Mouse (Mus musculus): ENCODE data around the gene Epb41l4b. TPM values are rescaled to one million over a fixed set of nuclear protein-coding genes. Genes with fewer than 3 reads are reported as not detected.

Gene Epb41l4b
- polyA plus RNA-seq, 1 experiment = 1.1 TPM

DNA sequence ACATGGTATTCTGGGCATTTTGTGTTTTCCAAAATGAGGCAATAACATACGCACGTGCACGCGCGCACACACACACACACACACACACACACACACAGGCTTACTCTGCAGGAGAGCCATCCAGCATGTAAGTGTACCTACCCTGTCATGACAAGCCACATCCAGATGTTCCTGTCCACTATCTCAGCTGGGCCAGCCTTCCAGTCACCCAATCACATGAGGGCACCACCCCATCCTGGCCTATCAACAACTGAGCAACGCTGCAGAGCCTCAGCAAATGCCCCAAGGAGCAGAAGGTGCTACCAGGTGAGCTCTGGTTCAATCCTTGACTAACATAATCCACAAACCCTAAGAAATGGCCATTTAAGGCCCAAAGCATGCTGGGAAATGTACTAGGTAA is 27.0 kb downstream of the Epb41l4b start:
- Histone ChIP-seq H3K79me3 (ENCODE audit: low read depth) (no peaks in the 10 kb centered on the region), H3K27me3 (ENCODE audit: control insufficient read depth, insufficient read depth, insufficient read length) (peaks cover 23% of the 10 kb centered on the region), H3K79me2 (ENCODE audit: control insufficient read depth, insufficient read depth) (no peaks in the 10 kb centered on the region), H3K36me3 (ENCODE audit: control insufficient read depth, insufficient read depth) (no peaks in the 10 kb centered on the region), H3K4me3 (ENCODE audit: insufficient read depth, poor library complexity, severe bottlenecking) (no peak overlapping the region), H3ac (ENCODE audit: control insufficient read depth, insufficient read length, low read depth) (no peak overlapping the region)
- no peak for TF ChIP-seq MYOG (IDR thresholded peaks at IDR 0.05; ENCODE audit: control insufficient read depth, extremely low read depth, insufficient read length)
- TF ChIP-seq MYOD1 (IDR thresholded peaks at IDR 0.05; ENCODE audit: control insufficient read depth, insufficient read length, low read depth) = no peak
- TF ChIP-seq USF1 (IDR thresholded peaks at IDR 0.05; ENCODE audit: low read depth) = no peak
- no peak for TF ChIP-seq CEBPB (IDR thresholded peaks at IDR 0.05; ENCODE audit: low read depth)
- TF ChIP-seq CTCF (IDR thresholded peaks at IDR 0.05; ENCODE audit: control insufficient read depth, insufficient read depth, insufficient read length) = no peak
- TF ChIP-seq FOSL1 (IDR thresholded peaks at IDR 0.05; ENCODE audit: insufficient read depth, low read length, poor library complexity, severe bottlenecking) = no peak
- no peak for TF ChIP-seq MAX (IDR thresholded peaks at IDR 0.05)

DNA sequence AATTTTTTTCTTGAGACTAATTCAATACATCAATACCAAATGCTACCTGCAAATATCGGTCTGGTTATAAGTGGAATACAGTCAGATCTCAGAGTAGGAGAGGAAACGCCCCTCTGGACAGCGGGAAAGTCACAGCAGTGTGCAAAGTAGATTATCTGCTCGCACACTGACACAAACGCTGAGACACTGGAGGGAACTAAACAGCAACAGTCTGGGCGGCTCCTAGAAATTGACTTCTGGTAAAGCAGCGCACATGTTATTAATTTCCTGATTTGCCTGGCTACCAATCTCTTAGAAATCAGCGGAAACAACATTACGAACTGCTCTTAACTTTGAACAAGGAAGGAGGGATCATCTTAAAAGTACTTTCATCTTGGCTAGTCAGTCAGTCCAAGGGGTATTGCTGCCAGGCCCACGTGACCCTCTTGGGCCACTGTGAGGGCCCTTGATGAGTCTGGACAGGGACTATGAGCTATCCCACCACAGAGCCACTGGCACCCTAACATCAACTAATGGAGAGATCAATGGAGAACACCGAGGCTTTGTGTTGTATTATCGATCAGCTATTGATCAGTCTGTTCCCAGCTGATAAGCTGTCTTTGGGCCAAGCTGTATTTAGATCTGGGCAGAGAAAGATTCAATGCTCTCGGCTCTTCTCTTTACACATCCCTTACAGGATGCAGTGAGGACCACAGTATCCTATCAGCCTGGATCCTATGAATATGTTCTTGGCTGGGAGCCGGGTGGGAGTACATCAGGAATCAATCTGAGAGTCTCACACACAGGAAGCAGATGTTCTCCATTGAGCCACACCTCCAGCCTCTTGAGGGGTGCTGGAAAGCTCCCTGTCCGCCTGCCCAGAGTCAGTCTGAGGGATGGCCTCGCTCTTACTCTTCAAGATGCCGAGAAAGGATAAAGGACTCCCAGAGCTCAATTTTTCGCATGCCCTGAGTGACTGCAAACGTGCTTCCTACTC is 28.3 kb downstream of the Epb41l4b start:
- Histone ChIP-seq H3K79me2 (ENCODE audit: control insufficient read depth, insufficient read depth) (no peaks in the 10 kb centered on the region), H3ac (ENCODE audit: control insufficient read depth, insufficient read length, low read depth) (no peak overlapping the region), H3K4me3 (ENCODE audit: insufficient read depth, poor library complexity, severe bottlenecking) (no peak overlapping the region), H3K27me3 (ENCODE audit: control insufficient read depth, insufficient read depth, insufficient read length) (peaks cover 28% of the 10 kb centered on the region), H3K36me3 (ENCODE audit: control insufficient read depth, insufficient read depth) (no peaks in the 10 kb centered on the region), H3K79me3 (ENCODE audit: low read depth) (no peaks in the 10 kb centered on the region)
- TF ChIP-seq MYOG (IDR thresholded peaks at IDR 0.05; ENCODE audit: control insufficient read depth, extremely low read depth, insufficient read length) (no peak), FOSL1 (IDR thresholded peaks at IDR 0.05; ENCODE audit: insufficient read depth, low read length, poor library complexity, severe bottlenecking) (no peak), MAX (IDR thresholded peaks at IDR 0.05) (no peak), CTCF (IDR thresholded peaks at IDR 0.05; ENCODE audit: control insufficient read depth, insufficient read depth, insufficient read length) (no peak), MYOD1 (IDR thresholded peaks at IDR 0.05; ENCODE audit: control insufficient read depth, insufficient read length, low read depth) (no peak), USF1 (IDR thresholded peaks at IDR 0.05; ENCODE audit: low read depth) (no peak), CEBPB (IDR thresholded peaks at IDR 0.05; ENCODE audit: low read depth) (no peak)

DNA sequence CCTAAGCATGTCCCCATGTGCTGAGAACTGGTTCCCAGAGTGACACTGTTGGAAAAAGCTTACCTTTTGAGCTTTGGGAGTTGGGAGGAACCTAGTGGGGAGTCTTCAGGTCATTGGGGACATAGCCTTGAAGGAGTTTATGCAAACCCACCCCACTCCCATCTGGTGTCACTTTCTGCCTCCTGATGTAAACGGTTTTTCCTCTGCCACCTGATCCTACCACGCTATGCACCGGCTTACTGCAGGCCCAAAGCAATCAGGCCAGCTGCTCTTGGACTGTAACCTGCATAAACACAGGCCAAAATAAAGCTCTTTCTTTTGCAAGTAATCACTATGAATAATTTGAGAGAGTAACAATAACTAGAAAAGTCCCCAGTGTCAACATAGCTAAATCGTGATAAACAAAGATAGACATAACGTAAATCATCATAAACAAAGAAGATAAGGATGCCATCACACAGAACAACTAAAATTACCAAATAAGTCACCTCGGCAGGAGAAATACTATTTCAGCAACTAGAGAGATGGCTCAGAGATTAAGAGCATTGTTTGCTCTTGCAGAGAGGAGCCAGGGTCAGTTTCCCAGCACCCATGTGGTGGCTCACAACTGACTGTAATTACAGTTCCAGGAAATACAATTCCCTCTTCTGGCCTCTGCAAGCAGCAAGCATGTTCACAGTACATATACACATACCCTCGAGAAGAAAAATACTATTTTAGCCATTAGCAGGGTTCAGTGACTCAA is 29.6 kb downstream of the Epb41l4b start:
- H3K36me3 ChIP-seq (ENCODE audit: control insufficient read depth, insufficient read depth) = no peaks in the 10 kb centered on the region
- H3K79me2 ChIP-seq (ENCODE audit: control insufficient read depth, insufficient read depth) = no peaks in the 10 kb centered on the region
- H3ac ChIP-seq (ENCODE audit: control insufficient read depth, insufficient read length, low read depth) = no peak overlapping the region
- TF ChIP-seq USF1 (IDR thresholded peaks at IDR 0.05; ENCODE audit: low read depth) (no peak), CEBPB (IDR thresholded peaks at IDR 0.05; ENCODE audit: low read depth) (no peak), MYOG (IDR thresholded peaks at IDR 0.05; ENCODE audit: control insufficient read depth, extremely low read depth, insufficient read length) (no peak)
- no peak overlapping the region for H3K4me3 ChIP-seq (ENCODE audit: insufficient read depth, poor library complexity, severe bottlenecking)
- H3K27me3 ChIP-seq (ENCODE audit: control insufficient read depth, insufficient read depth, insufficient read length) = peaks cover 41% of the 10 kb centered on the region
- H3K79me3 ChIP-seq (ENCODE audit: low read depth) = no peaks in the 10 kb centered on the region

DNA sequence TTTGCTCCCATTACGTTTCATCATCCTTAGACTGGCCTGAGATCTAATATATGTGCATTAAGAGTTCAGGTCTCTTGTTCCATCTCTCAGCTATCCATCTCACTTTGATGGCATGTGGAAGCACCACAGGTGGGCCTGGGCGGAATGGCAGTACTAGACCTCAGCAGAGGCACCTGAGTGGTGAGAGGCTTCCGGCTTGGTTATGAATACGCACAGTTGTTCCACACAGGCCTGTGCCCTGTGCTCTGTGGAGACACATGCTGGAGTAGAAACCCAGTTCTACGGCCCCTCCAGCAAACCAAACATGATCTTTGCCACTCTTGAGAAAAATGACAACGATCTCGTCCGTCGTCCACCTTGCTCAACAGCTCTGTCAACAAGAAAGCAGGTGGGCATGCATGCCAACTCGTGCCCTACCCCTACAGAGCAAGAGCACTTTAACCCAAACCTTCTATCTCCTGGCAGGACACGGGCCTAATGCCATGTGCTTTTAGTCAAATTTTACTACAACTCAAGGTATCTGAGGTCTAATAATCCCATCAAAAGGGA is 31.2 kb downstream of the Epb41l4b start:
- TF ChIP-seq CTCF (IDR thresholded peaks at IDR 0.05; ENCODE audit: control insufficient read depth, insufficient read depth, insufficient read length) (no peak), FOSL1 (IDR thresholded peaks at IDR 0.05; ENCODE audit: insufficient read depth, low read length, poor library complexity, severe bottlenecking) (no peak), MYOG (IDR thresholded peaks at IDR 0.05; ENCODE audit: control insufficient read depth, extremely low read depth, insufficient read length) (no peak), MYOD1 (IDR thresholded peaks at IDR 0.05; ENCODE audit: control insufficient read depth, insufficient read length, low read depth) (no peak), USF1 (IDR thresholded peaks at IDR 0.05; ENCODE audit: low read depth) (no peak), CEBPB (IDR thresholded peaks at IDR 0.05; ENCODE audit: low read depth) (no peak), MAX (IDR thresholded peaks at IDR 0.05) (no peak)
- H3K36me3 ChIP-seq (ENCODE audit: control insufficient read depth, insufficient read depth) = no peaks in the 10 kb centered on the region
- H3K4me3 ChIP-seq (ENCODE audit: insufficient read depth, poor library complexity, severe bottlenecking) = no peak overlapping the region
- H3K79me3 ChIP-seq (ENCODE audit: low read depth) = no peaks in the 10 kb centered on the region
- H3K79me2 ChIP-seq (ENCODE audit: control insufficient read depth, insufficient read depth) = no peaks in the 10 kb centered on the region
- H3ac ChIP-seq (ENCODE audit: control insufficient read depth, insufficient read length, low read depth) = no peak overlapping the region
- peaks cover 51% of the 10 kb centered on the region for H3K27me3 ChIP-seq (ENCODE audit: control insufficient read depth, insufficient read depth, insufficient read length)

DNA sequence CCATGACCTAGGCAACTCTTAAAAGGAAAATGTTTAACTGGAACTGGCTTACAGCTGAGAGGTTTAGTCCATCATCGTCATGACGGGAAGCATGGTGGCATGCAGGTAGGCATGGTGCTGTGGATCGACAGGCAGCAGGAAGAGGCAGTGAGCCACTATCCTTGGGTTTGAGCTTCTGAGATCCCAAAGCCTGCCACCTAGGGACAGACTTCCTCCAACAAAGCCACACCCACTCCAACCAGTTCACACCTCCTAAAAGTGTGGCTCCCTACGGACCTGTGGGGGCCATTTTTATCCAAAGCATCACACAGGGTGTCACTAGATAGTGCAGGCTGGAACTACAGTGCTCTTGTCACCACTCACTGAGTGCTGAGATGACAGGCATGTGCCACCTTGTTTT is 31.8 kb downstream of the Epb41l4b start:
- no peaks in the 10 kb centered on the region for H3K36me3 ChIP-seq (ENCODE audit: control insufficient read depth, insufficient read depth)
- TF ChIP-seq MYOD1 (IDR thresholded peaks at IDR 0.05; ENCODE audit: control insufficient read depth, insufficient read length, low read depth) = no peak
- no peaks in the 10 kb centered on the region for H3K79me3 ChIP-seq (ENCODE audit: low read depth)
- peaks cover 56% of the 10 kb centered on the region for H3K27me3 ChIP-seq (ENCODE audit: control insufficient read depth, insufficient read depth, insufficient read length)
- no peak overlapping the region for H3K4me3 ChIP-seq (ENCODE audit: insufficient read depth, poor library complexity, severe bottlenecking)
- no peak overlapping the region for H3ac ChIP-seq (ENCODE audit: control insufficient read depth, insufficient read length, low read depth)
- no peaks in the 10 kb centered on the region for H3K79me2 ChIP-seq (ENCODE audit: control insufficient read depth, insufficient read depth)
